Mouse (Mus musculus): ENCODE measurements at regions not wholly inside any gene's neighbourhood (a gene's known extent, or its start where the extent isn't known, plus 50 kb on each side); places are given as distances from the start of the nearest gene placed in this dataset.

- TF ChIP-seq POLR2A (IDR thresholded peaks at IDR 0.05; ENCODE audit: insufficient read depth, low read depth, low read length) (no peak), EP300 (IDR thresholded peaks at IDR 0.05; ENCODE audit: insufficient read depth, low read depth, low read length) (no peak)
These were observed 173.4 kb downstream of the Tomm20 start for GRCm38 (mm10) chr8:126772194-126772593.

All from heart, adult 2 months (tissue).